Mouse (Mus musculus) adrenal gland, postnatal 25 days (tissue): ENCODE results near the gene Plcg1. TPM values are rescaled to one million over a fixed set of nuclear protein-coding genes. Genes with fewer than 3 reads are reported as not detected.

Source experiments
- DNase-seq: peaks from one replicate; pipeline ENCODE4 v3.0.0; 2021; ENCODE audit warnings: mixed read lengths
- total RNA-seq: library from RNA; stranded (reverse); gene quantifications from 2 replicates; pipeline ENCODE4 v1.2.3, GENCODE M21; 2021

Plcg1 gene
- total RNA-seq, 1 experiment from 2014 or later = 90.9 TPM

GRCm38 (mm10) chr2:160735706-160736310 is 4.7 kb downstream of the Plcg1 start:
- no peak for DNase-seq

- DNase-seq = no peak
These were observed 5.4 kb downstream of the Plcg1 start for GRCm38 (mm10) chr2:160736466-160736865.

GRCm38 (mm10) chr2:160738354-160738753 is 7.3 kb downstream of the Plcg1 start:
- DNase-seq = peak; percentile 2

GRCm38 (mm10) chr2:160739647-160740356 is 8.7 kb downstream of the Plcg1 start:
- peak; percentile 1 for DNase-seq

- peak; percentile 0 for DNase-seq
These were observed 9.5 kb downstream of the Plcg1 start for GRCm38 (mm10) chr2:160740521-160741156.

GRCm38 (mm10) chr2:160741580-160741979 is 10.5 kb downstream of the Plcg1 start:
- DNase-seq = no peak

- peak; percentile 3 for DNase-seq
These were observed 11.1 kb downstream of the Plcg1 start for GRCm38 (mm10) chr2:160742161-160742609.

- DNase-seq = peak; percentile 74
These were observed 13.1 kb downstream of the Plcg1 start for GRCm38 (mm10) chr2:160744040-160744822.

- peak; percentile 56 for DNase-seq
These were observed 13.7 kb downstream of the Plcg1 start for GRCm38 (mm10) chr2:160744823-160745210.

- no peak for DNase-seq
These were observed 14.4 kb downstream of the Plcg1 start for GRCm38 (mm10) chr2:160745497-160745896.

GRCm38 (mm10) chr2:160746637-160747036 is 15.5 kb downstream of the Plcg1 start:
- DNase-seq = no peak

- no peak for DNase-seq
These were observed 16.0 kb downstream of the Plcg1 start for GRCm38 (mm10) chr2:160747075-160747474.

GRCm38 (mm10) chr2:160756583-160757203 is 25.6 kb downstream of the Plcg1 start:
- no peak for DNase-seq

GRCm38 (mm10) chr2:160760433-160761184 is 29.5 kb downstream of the Plcg1 start:
- DNase-seq = peak; percentile 56

- no peak for DNase-seq
These were observed 32.7 kb downstream of the Plcg1 start for GRCm38 (mm10) chr2:160763816-160764215.

GRCm38 (mm10) chr2:160764386-160764785 is 33.3 kb downstream of the Plcg1 start:
- no peak for DNase-seq

- DNase-seq = no peak
These were observed 34.0 kb downstream of the Plcg1 start for GRCm38 (mm10) chr2:160765096-160765495.

GRCm38 (mm10) chr2:160766371-160766771 is 35.3 kb downstream of the Plcg1 start:
- DNase-seq = peak; percentile 34

GRCm38 (mm10) chr2:160767201-160767600 is 36.1 kb downstream of the Plcg1 start:
- no peak for DNase-seq

- DNase-seq = no peak
These were observed 37.1 kb downstream of the Plcg1 start for GRCm38 (mm10) chr2:160768097-160768695.

- no peak for DNase-seq
These were observed 37.9 kb downstream of the Plcg1 start for GRCm38 (mm10) chr2:160768997-160769396.
